Mouse (Mus musculus) megakaryocyte progenitor cell, adult 5-6 weeks (primary cell): ENCODE data around the gene Ppm1e. TPM values are rescaled to one million over a fixed set of nuclear protein-coding genes. Genes with fewer than 3 reads are reported as not detected.

Experiments used
- ATAC-seq: replicated peaks from 2 replicates; pipeline ENCODE4 v1.8.0; 2016; ENCODE audit warnings: mild to moderate bottlenecking, moderate TSS enrichment, inconsistent platforms; ENCODE audit not compliant: poor library complexity
- total RNA-seq, 2 experiments: library from RNA; stranded (forward) in 1 of 2; stranded (reverse) in 1 of 2; fragments of 157-497, 149-512 nt in 1 of 2; fragments of 200-1000 nt in 1 of 2; gene quantifications; 2 replicates each; pipeline versions ENCODE4 v1.2.3 to v1.2.4; 2015 to 2017

Gene Ppm1e
- total RNA-seq (2015), result 0.76 and 0.91 TPM in 2 replicates
- total RNA-seq (2017), result 0.87 and 2.6 TPM in 2 replicates

DNA sequence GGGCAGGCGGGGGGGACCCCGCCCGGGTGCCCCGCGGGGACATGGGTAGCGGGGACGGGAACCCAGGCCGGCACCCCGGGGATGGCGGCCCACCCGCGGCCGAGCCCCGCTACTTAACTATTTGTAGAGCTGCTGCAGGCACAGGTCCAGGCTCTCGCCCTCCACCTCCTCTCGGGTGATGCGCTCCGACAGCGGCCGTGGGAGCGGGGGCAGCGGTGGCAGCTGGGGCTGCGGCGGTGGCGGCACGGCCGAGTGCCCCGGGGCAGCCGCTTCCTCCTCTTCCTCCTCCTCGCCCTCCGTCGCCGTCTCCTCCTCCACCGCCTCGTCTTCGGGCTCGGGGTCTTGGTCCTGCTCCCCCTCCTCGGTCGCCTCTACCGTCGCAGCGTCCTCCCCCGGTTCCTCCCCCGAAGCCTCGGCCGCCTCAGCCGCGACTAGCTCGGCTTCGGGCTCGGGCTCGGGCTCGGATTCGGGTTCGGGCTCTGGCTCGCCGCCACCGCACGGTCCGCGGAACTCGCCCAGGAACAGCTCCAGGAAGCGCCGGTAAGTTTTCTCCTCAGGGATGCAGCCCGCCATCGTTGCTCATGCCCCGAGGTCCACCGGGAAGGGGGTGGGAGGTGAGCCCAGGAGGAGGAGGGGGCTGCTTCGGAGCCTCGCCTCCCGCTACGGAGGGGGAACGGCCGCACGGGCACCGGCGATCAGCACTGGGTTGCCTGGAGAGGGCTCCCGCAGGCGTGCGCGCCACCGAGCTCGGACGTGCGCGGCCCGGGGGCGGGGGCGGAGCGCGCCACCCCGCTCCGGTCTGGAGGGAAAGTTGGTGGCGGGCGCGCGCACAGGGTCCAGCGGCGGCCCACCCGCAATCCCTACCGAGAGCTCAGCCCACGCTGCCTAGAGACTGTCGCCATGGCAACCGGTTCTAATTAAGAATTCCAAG lies at the start of gene Ppm1e:
Gene Ppm1e (minus strand): TSS at position 693 of the 931 bp plus-strand sequence.
- ATAC-seq, result peak; percentile 91

DNA sequence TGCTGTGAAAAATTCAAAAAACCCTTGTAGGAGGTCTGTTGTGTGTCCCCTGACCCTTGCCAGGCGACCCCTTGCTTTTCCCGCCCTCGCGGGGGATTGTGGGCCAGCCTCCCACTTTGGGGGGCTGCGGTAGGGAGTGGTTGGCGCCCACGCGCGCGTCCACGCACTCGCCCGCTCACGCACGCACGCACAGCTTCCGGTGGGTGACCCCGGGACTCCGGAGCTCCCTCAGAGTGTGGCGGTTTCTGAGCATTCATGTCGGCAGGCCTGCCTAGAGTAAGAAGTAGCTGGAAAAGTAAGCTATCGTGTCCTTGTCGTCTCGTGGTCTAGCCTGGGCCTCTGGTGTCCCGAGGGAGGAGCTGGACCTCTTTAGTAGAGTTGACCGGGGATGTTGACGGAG lies 46.1 kb upstream of the Ppm1e start, which contains the start of the genes Rad51c and Tex14:
Gene Rad51c (minus strand): TSS at position 79 of the 400 bp plus-strand sequence.
Gene Tex14 (plus strand): TSS at position 190 of the 400 bp plus-strand sequence.
- ATAC-seq, result no peak

DNA sequence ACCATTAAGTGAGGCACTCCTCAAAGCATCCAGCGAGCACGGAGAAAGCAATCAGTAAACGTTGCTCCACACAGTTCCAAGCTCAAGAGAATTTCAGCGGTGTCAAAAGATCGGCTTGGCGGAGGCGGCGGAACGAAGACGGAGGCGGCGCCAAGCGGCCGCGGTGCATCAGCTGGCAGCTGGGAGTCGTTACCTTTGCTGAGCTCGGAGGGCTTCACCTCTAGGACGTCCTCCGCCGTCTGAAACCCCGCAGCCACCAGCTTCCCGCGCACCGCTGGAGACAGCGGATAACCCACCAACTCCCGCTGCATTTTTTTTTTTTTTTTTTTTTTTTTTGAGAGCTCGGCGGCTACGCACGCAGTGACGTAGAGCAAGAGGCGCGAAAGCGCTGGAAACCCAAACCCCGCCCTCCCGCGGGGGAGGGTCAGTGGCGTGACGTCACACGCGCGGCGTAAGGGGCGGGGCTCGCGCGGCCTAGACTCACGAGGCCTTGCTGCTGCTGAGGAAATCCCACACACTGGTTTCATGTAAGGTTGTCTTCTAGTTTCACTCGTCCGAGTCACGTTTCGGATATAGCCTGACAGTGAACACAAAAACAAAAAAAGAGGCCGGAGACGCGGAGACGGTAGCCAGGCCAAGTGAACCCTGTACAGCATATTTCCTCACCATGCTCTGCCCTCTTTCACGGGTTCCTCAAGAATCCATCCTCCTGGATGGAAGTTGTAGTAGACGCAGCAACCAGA lies 45.5 kb upstream of the Ppm1e start:
- peak; percentile 99 for ATAC-seq

DNA sequence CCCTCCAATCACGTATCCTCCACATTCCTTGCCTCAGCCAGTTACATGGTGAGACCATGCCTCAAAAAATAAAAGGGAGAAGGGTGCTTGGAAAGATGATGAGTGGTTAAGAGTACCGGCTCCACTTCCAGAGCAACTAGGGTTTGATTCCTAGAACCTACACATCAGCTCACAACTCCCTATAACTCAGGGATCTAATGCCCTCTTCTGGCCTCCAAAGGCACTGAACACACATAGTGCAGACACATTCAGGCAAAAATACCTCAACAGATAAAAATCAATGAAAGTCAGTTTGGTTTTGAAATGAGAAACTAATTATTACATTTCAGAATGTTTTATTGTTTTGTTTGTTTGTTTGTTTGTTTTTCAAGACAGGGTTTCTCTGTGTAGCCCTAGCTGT lies 39.6 kb upstream of the Ppm1e start:
- no peak for ATAC-seq

DNA sequence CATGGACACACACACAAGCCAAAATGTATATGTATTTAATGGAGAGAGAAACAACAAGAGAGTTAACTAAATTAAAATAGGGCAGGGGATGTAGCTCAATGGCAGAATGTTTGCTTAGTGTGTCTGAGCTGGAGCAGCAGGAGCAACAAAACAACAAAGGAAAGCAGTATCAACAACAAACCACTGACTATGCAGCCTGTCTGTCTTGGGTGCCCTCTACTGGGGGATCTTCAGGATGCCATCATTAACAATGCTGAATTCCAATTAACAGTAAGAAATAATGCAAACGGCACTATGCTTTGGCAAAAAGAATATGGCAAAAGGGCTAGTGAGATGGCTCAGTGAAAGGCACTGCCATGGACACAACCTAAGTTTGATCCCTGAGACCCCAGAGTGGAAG lies 35.0 kb upstream of the Ppm1e start:
- ATAC-seq, result peak; percentile 83

DNA sequence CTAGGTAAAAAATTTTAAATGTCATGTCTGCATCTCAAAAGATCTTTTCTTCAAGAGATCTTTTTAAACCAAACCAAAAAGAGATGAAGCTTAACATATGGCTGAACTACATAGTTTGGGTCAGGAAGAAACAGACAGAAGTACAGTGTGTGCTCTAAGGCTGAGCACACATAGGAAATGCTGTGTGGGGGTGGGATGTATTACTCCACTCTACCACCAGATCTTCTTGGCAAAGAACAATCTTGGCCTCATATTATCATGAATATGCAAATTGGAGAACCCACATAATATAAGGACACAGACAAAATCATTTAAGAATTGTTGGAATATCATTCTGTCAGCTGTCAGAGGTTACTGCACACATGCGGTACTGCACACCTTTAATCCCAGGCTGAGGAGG lies 26.9 kb upstream of the Ppm1e start:
- ATAC-seq, result no peak

DNA sequence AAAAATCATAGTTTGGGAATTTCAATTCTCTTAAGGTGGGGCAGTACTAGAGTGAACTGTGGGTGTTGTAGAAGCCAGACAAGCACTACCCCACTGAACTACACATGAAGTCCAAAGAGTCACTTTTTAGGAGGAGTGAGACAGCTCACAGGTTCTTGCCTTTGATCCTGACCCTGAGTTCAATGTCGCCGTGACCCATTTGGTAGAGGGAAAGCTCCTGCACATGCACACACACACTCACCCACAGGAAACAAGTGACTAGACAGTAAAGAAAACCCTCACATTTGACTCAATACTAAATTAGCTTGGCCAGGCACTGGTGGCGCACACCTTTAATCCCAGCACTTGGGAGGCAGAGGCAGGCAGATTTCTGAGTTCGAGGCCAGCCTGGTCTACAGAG lies 25.7 kb upstream of the Ppm1e start:
- ATAC-seq, result no peak

DNA sequence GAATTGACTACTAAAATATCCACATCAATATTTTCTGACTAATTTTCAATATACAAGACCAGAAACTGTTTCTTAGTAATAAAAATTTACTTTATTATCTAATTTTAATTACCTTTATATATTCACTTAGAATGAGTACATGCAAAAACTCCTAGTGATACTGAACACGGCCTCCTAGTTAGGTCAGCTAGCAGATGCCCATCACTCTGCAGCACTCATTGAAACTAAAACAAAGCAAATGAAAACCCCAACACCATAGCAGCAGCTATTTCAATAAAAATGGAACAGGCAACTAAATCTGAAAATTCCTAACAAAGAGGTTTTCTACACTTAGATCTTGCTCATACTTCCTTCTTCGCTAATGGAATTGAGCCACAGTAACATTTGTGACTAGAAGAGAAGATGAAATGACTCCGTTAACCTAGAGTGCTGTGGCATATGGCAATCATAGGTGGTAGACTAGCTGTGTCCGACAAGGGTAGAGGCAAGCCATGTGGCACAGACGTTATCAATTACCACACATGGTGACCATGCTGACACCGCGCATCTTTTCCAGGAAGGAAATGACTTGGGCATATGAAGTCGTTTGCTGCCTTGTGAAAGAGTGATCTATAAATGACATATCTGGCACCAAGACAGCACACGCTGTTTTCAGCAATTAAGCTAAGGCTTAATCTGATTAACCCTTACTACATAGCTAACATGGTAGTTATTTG lies 9.2 kb upstream of the Ppm1e start:
- ATAC-seq, result peak; percentile 100

DNA sequence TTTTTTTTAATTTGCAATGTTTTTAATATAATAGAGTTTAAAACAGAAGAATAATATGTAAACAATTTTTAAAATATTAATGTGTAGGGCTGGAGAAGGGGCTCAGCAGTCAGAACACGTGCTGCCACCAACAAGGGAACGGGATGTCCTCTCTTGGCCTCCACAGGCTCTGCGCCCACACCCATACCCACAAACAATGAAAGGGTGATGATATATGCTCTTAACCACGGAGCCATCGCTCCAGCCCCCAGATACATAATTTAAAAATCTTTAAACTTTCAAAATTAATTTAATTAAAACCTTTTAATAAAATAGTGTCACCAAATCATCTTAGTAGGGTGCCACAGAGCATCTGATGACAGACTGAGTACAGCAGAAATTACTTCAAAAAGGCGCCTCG lies 8.2 kb upstream of the Ppm1e start:
- ATAC-seq, result no peak

DNA sequence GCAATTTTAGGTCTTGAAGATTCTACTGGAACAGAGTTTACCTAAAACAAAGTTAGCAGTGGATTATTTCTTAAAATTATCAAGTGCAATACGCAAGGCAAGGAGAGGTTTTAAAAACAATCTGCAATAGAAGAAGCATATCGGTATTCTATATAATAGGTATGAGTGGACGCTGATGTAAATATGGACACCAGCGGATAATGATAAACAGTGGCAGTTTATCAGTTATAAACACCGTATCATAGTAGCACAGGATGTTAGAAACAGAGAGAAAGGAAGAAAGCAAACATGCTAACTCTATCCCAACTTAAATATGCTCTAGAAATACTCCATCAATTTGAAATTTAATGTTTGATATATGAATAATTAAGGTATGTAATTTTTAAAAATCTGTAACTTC lies 6.3 kb upstream of the Ppm1e start:
- ATAC-seq, result no peak

DNA sequence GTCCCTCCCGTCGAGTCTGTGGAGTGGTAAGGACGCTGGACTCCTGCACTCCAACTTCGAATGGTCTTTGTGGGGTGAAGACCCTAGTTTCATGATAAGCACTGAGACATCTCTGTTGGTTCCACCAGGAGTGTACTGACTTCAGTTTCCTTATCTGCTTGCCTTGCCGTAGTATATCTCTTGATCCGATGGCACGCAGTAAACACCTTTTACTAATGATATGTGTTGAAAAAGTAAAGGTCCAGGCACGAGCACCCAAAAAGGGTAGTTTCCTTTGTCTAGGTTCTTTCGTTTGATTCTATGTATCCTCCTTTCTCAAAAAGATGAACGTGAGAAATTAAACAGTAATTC lies 414 bp upstream of the Ppm1e start:
- ATAC-seq, result no peak

DNA sequence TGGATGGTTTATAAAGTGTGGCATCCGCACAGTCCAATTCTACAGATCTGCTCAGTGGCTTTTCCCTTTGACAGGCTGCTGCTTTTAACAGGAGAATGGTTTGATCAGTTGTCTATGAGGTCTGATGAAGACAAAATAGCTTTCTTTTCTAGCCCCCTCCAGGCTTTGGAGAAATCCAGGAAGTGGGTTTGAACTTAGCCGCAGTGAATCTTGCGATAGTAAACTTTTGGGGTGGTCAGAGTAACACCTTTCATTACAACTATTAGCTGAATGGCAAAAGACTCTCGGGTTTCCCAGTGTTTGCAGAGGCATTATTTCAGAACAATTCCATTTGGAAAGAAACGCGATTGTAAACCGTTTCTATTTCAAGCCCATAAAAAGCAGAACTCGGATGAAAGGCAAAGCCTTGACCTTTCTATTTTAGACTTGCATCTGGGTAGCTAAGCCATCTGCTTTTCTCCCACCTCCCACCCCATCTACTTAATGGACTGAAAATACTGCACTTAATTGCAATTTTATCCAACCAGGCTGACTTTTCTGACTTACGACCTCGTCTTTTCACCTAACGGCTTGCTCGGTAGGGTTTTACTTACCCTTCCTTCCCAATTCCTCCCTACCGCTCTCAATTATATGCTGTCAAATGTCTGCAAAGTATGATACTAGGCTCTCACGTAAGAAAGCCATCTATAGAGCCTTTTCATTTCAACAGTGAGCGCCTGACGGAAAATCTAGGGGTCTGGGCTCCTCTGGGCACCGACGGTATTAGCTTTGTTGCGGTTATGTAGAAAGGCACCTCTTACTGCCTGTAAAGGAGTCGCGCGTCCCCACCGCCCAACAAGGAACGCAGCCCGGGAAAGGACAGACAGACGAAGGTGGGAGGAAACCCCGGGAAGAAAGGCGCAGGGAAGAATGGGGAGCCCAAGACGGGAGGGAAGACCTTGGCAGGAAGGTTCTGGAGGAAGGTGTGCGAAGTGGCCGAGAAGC lies 1.2 kb downstream of the Ppm1e start:
- ATAC-seq, result no peak

DNA sequence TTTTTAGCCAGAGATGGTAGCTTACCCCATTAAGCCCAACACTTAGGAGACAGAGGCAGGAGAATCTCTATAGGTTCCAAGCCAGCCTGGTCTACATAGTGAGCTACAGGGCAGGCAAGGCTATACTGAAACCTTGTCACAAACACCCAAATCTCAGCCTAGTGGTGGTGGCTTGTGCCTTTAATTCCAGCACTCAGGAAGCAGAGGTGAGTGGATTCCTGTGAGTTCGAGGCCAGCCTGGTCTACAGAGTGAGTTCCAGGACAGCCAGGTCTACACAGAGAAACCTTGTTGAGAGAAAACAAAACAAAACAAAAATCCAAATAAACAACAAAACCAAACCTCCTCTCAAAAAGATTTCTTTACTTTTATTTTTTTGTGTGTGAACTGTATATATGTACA lies 4.0 kb downstream of the Ppm1e start:
- no peak for ATAC-seq

DNA sequence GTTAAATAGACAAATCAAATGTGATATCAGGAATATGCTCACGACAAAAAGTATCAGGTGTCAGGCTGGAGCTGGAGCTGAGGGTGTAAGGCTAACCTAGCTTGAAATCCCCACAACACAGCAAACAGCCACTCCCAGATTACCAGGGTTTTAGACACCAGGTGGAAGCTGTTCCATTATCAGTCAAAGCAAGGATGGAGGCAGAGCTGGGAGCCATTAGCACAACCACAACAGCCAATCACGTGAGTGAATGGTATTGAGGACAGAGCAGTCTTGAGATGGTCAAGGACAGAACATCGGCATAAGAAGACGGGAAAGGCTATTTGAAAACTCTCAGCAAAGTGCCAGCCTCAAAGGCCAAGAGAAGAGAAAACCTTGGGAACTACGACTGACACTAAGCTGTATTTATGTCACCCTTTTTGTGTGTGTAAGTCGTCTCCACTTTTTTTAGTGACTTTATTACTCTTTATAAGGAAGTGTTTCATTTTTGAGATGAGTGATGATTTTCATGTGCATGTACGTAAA lies 5.1 kb downstream of the Ppm1e start:
- no peak for ATAC-seq

DNA sequence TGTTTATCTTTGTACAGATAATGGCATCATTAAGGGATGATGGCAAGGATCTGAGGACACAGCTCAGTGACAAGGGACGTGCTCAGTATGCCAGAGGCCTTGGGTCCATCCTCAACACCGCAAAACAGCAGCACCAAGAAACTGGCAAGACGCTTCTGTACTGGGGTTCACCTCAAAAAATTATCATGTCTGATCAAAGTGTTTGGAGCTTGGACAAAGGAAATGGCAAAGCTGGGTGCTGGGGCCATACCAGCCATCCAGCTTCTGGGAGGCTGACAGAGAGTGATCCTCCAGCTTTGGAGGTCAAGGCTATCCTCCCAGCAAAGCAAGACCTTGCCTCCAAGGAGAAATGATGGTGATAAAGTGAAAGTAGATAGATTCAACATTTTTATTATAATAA lies 32.4 kb downstream of the Ppm1e start:
- no peak for ATAC-seq

DNA sequence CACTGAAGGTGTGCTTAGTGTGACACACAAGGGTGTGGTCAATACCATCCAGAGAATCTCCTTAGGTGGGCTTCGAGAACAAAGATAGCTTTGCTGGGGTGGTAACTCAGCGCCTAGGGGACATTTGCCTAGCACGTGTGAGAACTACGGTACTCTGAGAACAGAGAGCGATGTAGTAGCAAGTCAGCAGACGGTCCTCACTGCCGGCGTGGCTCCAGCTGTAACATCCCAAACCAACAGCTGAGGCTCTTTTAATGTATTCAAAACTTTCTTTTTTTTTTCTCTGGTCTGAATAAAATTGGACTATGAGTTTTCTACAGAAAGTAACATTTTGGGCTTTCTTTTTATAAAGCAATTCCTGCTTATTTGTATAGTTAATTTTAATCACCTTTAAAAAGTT lies 36.3 kb downstream of the Ppm1e start:
- no peak for ATAC-seq

DNA sequence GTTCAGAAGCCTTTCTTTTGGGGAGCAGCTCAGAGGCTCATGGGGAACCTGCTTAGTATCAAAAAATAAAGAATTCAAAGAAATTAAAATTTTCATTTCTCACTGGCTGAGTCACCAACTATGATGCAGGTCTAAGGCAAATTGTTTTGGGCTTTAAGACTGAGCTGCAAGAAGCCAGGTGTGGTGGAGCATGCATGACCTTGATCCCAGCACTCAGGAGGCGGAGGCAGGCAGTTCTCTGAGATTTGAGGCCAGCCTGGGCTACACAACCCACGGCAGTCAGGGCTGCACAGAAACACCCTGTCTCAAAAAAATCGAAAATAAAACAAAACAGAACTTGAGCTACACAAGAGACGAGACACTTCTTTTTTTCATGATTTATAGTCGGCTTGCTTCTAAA lies 38.8 kb downstream of the Ppm1e start:
- ATAC-seq, result no peak

DNA sequence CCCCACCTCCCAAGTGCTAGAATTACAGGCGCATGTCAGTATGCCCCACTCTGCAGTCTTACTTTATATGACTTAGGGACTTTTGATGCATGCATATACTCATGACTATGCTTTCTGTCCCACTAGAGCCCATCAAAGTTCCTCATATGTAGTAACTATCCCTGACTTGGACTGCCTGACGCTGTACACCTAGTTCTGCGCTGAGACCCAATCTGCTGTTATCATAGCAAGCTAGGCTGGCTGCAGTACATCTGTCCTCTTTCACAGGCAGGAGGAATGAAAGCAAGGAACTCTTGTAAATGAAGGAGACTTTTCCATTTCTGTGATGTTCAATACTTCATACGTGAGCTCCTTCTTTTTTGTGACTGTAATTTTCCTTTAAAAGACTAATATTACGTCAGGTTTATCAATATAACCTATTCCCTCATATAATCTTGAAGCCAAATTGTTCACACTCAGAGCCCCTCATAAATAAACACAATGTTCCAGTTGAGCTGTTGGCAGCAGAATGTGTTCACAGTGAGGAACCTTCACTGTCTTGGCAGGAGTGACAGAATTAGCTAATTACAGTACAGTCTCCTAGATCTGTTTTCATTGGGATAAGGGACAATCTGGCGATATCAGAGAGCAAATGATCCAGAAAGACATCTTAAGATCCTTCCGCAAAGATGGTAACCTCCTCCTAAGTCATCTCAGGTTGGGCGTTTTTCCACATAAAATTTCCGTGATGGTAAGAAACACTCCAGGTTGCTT lies 39.7 kb downstream of the Ppm1e start:
- ATAC-seq, result no peak

DNA sequence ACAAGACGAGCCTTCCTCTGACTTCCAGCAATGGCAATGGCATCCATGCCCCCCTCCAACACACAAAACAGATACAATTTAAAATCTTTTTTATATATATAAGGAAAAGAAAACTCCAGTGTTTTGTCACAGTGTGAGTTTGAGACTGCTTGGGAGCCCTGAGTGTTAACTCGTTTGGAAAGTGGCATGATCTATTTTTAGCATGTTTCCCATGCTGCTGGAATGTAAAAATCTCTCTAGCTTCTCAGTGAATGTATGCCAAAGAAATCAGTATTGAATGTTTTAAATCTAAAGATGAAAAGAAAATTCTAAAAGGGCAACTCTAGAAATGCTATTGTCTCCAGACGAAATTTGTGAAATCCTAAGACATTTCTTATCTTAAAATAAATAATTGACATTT lies 45.3 kb downstream of the Ppm1e start:
- ATAC-seq, result no peak
